Mouse (Mus musculus) embryo, embryonic 10 days (tissue): ENCODE results near the gene Tfap4.
"Not testable (repeated sequence)": the region's sequence is repeated elsewhere in the genome, so short reads cannot be mapped to it uniquely, and the experiment has no call there.

Experiments
- DNase-seq: peaks from one replicate; pipeline ENCODE4 v3.0.0-alpha.2; 2015; ENCODE audit warnings: low spot score

Gene Tfap4

GRCm38 (mm10) chr16:4592909-4593875 is 33.5 kb upstream of the Tfap4 start:
- DNase-seq: peak; percentile 82

GRCm38 (mm10) chr16:4590236-4590635 is 30.6 kb upstream of the Tfap4 start:
- DNase-seq: no peak

GRCm38 (mm10) chr16:4587516-4588210 is 28.0 kb upstream of the Tfap4 start:
- DNase-seq: no peak

GRCm38 (mm10) chr16:4586531-4587123 is 27.0 kb upstream of the Tfap4 start:
- DNase-seq: peak; percentile 96

- no peak for DNase-seq
Observed at GRCm38 (mm10) chr16:4585642-4586530, 26.2 kb upstream of the Tfap4 start.

- DNase-seq: no peak
Observed at GRCm38 (mm10) chr16:4584438-4584837, 24.8 kb upstream of the Tfap4 start.

- no peak for DNase-seq
Observed at GRCm38 (mm10) chr16:4583807-4584206, 24.2 kb upstream of the Tfap4 start.

- DNase-seq: not testable (repeated sequence)
Observed at GRCm38 (mm10) chr16:4581179-4581578, 21.5 kb upstream of the Tfap4 start.

GRCm38 (mm10) chr16:4578630-4579029 is 19.0 kb upstream of the Tfap4 start:
- DNase-seq: no peak

- DNase-seq: no peak
Observed at GRCm38 (mm10) chr16:4576873-4577272, 17.2 kb upstream of the Tfap4 start.

GRCm38 (mm10) chr16:4576038-4576437 is 16.4 kb upstream of the Tfap4 start:
- no peak for DNase-seq

GRCm38 (mm10) chr16:4570737-4571136 is 11.1 kb upstream of the Tfap4 start:
- peak; percentile 49 for DNase-seq

GRCm38 (mm10) chr16:4567912-4568311 is 8.3 kb upstream of the Tfap4 start:
- peak; percentile 94 for DNase-seq

GRCm38 (mm10) chr16:4560145-4560952 is 695 bp upstream of the Tfap4 start:
- peak; percentile 59 for DNase-seq

GRCm38 (mm10) chr16:4558980-4559631 is 548 bp downstream of the Tfap4 start:
- DNase-seq: peak; percentile 68

- DNase-seq: peak; percentile 96
Observed at GRCm38 (mm10) chr16:4558384-4558979, 1.2 kb downstream of the Tfap4 start.

GRCm38 (mm10) chr16:4557949-4558348 is 1.7 kb downstream of the Tfap4 start:
- DNase-seq: peak; percentile 69

- no peak for DNase-seq
Observed at GRCm38 (mm10) chr16:4557085-4557484, 2.6 kb downstream of the Tfap4 start.

GRCm38 (mm10) chr16:4555555-4555954 is 4.1 kb downstream of the Tfap4 start:
- DNase-seq: no peak
